Mouse (Mus musculus) lung, postnatal 0 days (tissue): ENCODE data around the gene Plrg1. TPM values are rescaled to one million over a fixed set of nuclear protein-coding genes. Genes with fewer than 3 reads are reported as not detected.

Source experiments
- ATAC-seq: fragments of 200-750 bp; cut with Nextera tagmentation; 2 replicates; pipeline ENCODE4 v1.8.0; 2017; ENCODE audit warnings: moderate library complexity
- DNase-seq: peaks from one replicate; pipeline ENCODE4 v3.0.0-alpha.2; 2016; ENCODE audit warnings: low spot score
- H3K27ac ChIP-seq: fragments of 300-500 bp; sonication (generic); 2 replicates; pipeline ENCODE4 v1.5.1; 2014; ENCODE audit warnings: antibody characterized with exemption, mild to moderate bottlenecking, low read length, mixed read lengths
- H3K27me3 ChIP-seq: fragments of 300-500 bp; sonication (generic); replicated peaks from 2 replicates; pipeline ENCODE4 v1.6.1; 2014; ENCODE audit warnings: low read length, mixed read lengths; ENCODE audit not compliant: insufficient read depth
- H3K36me3 ChIP-seq: fragments of 300-500 bp; sonication (generic); 2 replicates; pipeline ENCODE4 v1.6.1; 2014; ENCODE audit warnings: low read length, mixed read lengths; ENCODE audit not compliant: insufficient read depth
- H3K4me1 ChIP-seq: fragments of 300-500 bp; sonication (generic); 2 replicates; pipeline ENCODE4 v1.6.1; 2014; ENCODE audit warnings: antibody characterized with exemption, low read depth, low read length, mixed read lengths; ENCODE audit not compliant: insufficient read depth
- H3K4me2 ChIP-seq: fragments of 300-500 bp; sonication (generic); replicated peaks from 2 replicates; pipeline ENCODE4 v1.6.1; 2014; ENCODE audit warnings: low read depth, mild to moderate bottlenecking, low read length, moderate library complexity, mixed read lengths
- H3K4me3 ChIP-seq: fragments of 300-500 bp; sonication (generic); 2 replicates; pipeline ENCODE4 v1.5.1; 2014; ENCODE audit warnings: low read depth, low read length
- H3K9ac ChIP-seq: fragments of 300-500 bp; sonication (generic); replicated peaks from 2 replicates; pipeline ENCODE4 v1.6.1; 2014; ENCODE audit warnings: low read depth, mild to moderate bottlenecking
- H3K9me3 ChIP-seq: fragments of 300-500 bp; sonication (generic); 2 replicates; pipeline ENCODE4 v1.6.1; 2016; ENCODE audit warnings: low read length, mixed read lengths
- CTCF ChIP-seq: IDR thresholded peaks from 2 replicates; pipeline ENCODE4 v1.5.1; 2016; ENCODE audit warnings: antibody characterized with exemption, mild to moderate bottlenecking
- EP300 ChIP-seq: IDR thresholded peaks from 2 replicates; pipeline ENCODE4 v1.6.1; 2016; ENCODE audit warnings: antibody characterized with exemption, mild to moderate bottlenecking, control low read depth
- WGBS: fragments of 180-500 bp; shearing (Covaris S2); extraction: QIAGEN DNeasy Blood & Tissue Kit; methylation state at CpG from one replicate; pipeline ENCODE4 v1.1.7; 2014; 5-methylcytosine and 5-hydroxymethylcytosine counted together
- polyA plus RNA-seq: library from polyadenylated mRNA; unstranded; fragments of >200 nt; fragmentation: Nextera tagmentation; extraction: Ambion mirVana; gene quantifications from 2 replicates; pipeline ENCODE4 v1.2.1, GENCODE M21; 2015

Plrg1 gene
- polyA plus RNA-seq, 1 experiment from 2014 or later, result 57.8 TPM

GRCm38 (mm10) chr3:83111485-83112261, 56.4 kb downstream of the Plrg1 start:
- H3K4me3 ChIP-seq, result no peak overlapping the region
- ATAC-seq (no peak), DNase-seq (no peak)
- H3K9me3 ChIP-seq, result no peaks in the 10 kb centered on the region
- 62% methylated on average over 7 of the region's 7 CpGs for WGBS
- TF ChIP-seq EP300, result no peak
- TF ChIP-seq CTCF, result no peak
- no peaks in the 10 kb centered on the region for H3K36me3 ChIP-seq
- no peaks in the 10 kb centered on the region for H3K27me3 ChIP-seq
- H3K9ac ChIP-seq, result no peak overlapping the region
- H3K27ac ChIP-seq, result no peak overlapping the region
- no peaks in the 10 kb centered on the region for H3K4me1 ChIP-seq
- H3K4me2 ChIP-seq, result no peak overlapping the region

DNA sequence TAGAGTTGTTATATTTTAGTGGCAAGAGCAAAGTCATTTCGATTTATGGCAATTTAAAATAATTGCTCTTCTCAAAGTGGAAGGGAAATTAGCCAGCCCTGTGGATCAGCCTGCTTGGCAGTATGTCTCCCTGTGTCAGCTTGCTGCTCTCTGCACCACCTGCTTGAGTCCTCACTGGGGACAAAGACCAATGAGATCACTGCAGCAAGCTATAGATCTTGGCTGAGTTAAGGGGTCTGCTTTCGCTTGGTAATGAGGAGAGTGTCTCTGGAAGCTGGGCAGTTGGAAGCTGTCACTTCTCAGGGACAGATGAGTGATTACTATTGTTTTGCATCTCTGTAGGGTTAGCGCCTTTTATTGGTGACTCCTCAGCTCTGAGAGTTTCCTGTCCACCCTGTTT, 57.5 kb downstream of the Plrg1 start:
- Histone ChIP-seq H3K27ac (no peak overlapping the region), H3K9me3 (no peaks in the 10 kb centered on the region), H3K4me3 (no peak overlapping the region), H3K36me3 (no peaks in the 10 kb centered on the region), H3K4me2 (no peak overlapping the region), H3K9ac (no peak overlapping the region), H3K4me1 (no peaks in the 10 kb centered on the region), H3K27me3 (no peaks in the 10 kb centered on the region)
- ATAC-seq (no peak), DNase-seq (no peak)
- 40% methylated on average over 3 of the region's 3 CpGs for WGBS
- no peak for TF ChIP-seq EP300
- no peak for TF ChIP-seq CTCF

DNA sequence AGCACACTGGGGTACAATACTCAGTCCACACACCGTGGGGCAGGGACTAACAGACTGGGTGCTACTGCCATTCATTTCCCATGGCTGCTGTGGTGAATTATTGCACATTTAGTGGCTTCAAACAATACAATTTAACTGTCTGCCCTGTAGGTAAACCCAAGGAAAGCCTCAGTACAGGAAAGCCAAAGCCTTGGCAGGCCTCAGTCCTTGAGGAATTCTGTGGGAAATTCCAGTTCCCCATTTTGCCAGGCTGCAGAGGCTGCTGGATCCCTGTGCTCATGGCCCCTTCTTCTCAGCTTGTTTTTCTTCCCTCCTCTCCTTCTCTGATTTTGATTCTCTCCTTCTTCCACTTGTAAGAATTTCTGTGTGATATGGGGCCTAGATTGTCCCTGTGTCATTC, 59.6 kb downstream of the Plrg1 start:
- Histone ChIP-seq H3K27ac (no peak overlapping the region), H3K9me3 (no peaks in the 10 kb centered on the region), H3K27me3 (no peaks in the 10 kb centered on the region), H3K9ac (no peak overlapping the region), H3K4me3 (no peak overlapping the region), H3K36me3 (no peaks in the 10 kb centered on the region), H3K4me2 (no peak overlapping the region), H3K4me1 (no peaks in the 10 kb centered on the region)
- TF ChIP-seq CTCF (no peak), EP300 (no peak)
- 56% methylated on average over 1 of the region's 1 CpGs for WGBS
- ATAC-seq (no peak), DNase-seq (no peak)

GRCm38 (mm10) chr3:83117592-83117991, 62.3 kb downstream of the Plrg1 start:
- Histone ChIP-seq H3K36me3 (no peaks in the 10 kb centered on the region), H3K4me3 (no peak overlapping the region), H3K9ac (no peak overlapping the region), H3K4me2 (no peak overlapping the region), H3K9me3 (no peaks in the 10 kb centered on the region), H3K4me1 (no peaks in the 10 kb centered on the region), H3K27me3 (no peaks in the 10 kb centered on the region), H3K27ac (no peak overlapping the region)
- WGBS, result 50% methylated on average over 10 of the region's 10 CpGs
- no peak; the same call in 1 of the 2 replicates for ATAC-seq
- no peak for DNase-seq
- TF ChIP-seq CTCF (no peak), EP300 (no peak)

Other genes starting within 250 kb of the Plrg1 start
- gene Rbm46, start 179.0 kb upstream of the Plrg1 start, polyA plus RNA-seq, result 5.9 and 7.6 TPM in 2 replicates
- gene Lrat, start 151.5 kb upstream of the Plrg1 start, polyA plus RNA-seq, result 0.48 and 0.64 TPM in 2 replicates
- 1.4 and 2.4 TPM in 2 replicates for gene Fgg, start 47.8 kb upstream of the Plrg1 start, polyA plus RNA-seq
- 0.50 and 0.52 TPM in 2 replicates for gene Fga, start 29.4 kb upstream of the Plrg1 start, polyA plus RNA-seq
- gene Fgb, start 5.7 kb upstream of the Plrg1 start, polyA plus RNA-seq, result 0.25 and 0.31 TPM in 2 replicates
- 0.19 and 0.20 TPM in 2 replicates for gene Dchs2, start 72.4 kb downstream of the Plrg1 start, polyA plus RNA-seq